Mouse (Mus musculus) liver, embryonic 13.5 days (tissue): ENCODE results near the gene Stat6. TPM values are rescaled to one million over a fixed set of nuclear protein-coding genes. Genes with fewer than 3 reads are reported as not detected.

Experiments
- ATAC-seq: fragments of 200-750 bp; cut with Nextera tagmentation; 2 replicates; pipeline ENCODE4 v1.8.0; 2017; ENCODE audit warnings: low read depth, mild to moderate bottlenecking, moderate number of reproducible peaks, moderate library complexity
- DNase-seq: peaks from one replicate; pipeline ENCODE4 v3.0.0; 2022
- H3K27ac ChIP-seq: fragments of 300-500 bp; sonication (generic); 2 replicates; pipeline ENCODE4 v1.5.1; 2015; ENCODE audit warnings: moderate library complexity, mild to moderate bottlenecking, inconsistent platforms
- H3K27me3 ChIP-seq: fragments of 300-500 bp; sonication (generic); 2 replicates; pipeline ENCODE4 v1.6.1; 2015; ENCODE audit warnings: mild to moderate bottlenecking, inconsistent platforms
- H3K36me3 ChIP-seq: fragments of 300-500 bp; sonication (generic); 2 replicates; pipeline ENCODE4 v1.6.1; 2015; ENCODE audit warnings: mild to moderate bottlenecking, inconsistent platforms
- H3K4me1 ChIP-seq: fragments of 300-500 bp; sonication (generic); replicated peaks from 2 replicates; pipeline ENCODE4 v1.6.1; 2015; ENCODE audit warnings: inconsistent platforms
- H3K4me2 ChIP-seq: fragments of 300-500 bp; sonication (generic); 2 replicates; pipeline ENCODE4 v1.6.1; 2015; ENCODE audit warnings: inconsistent platforms, mild to moderate bottlenecking, moderate library complexity
- H3K4me3 ChIP-seq: fragments of 300-500 bp; sonication (generic); replicated peaks from 2 replicates; pipeline ENCODE4 v1.5.1; 2015; ENCODE audit warnings: mild to moderate bottlenecking, inconsistent platforms
- H3K9ac ChIP-seq: fragments of 300-500 bp; sonication (generic); 2 replicates; pipeline ENCODE4 v1.6.1; 2015; ENCODE audit warnings: mild to moderate bottlenecking, inconsistent platforms
- H3K9me3 ChIP-seq: fragments of 300-500 bp; sonication (generic); replicated peaks from 2 replicates; pipeline ENCODE4 v1.6.1; 2016; ENCODE audit warnings: inconsistent platforms
- WGBS: fragments of 180-500 bp; shearing (Covaris S2); methylation state at CpG from one replicate; pipeline ENCODE4 v1.1.7; 2015; ENCODE audit not compliant: insufficient replicate concordance; 5-methylcytosine and 5-hydroxymethylcytosine counted together
- polyA plus RNA-seq: library from polyadenylated mRNA; unstranded; fragments of >200 nt; fragmentation: Nextera tagmentation; extraction: Ambion mirVana; gene quantifications from 2 replicates; pipeline ENCODE4 v1.2.1, GENCODE M21; 2015

Stat6 gene
- polyA plus RNA-seq, 1 experiment from 2014 or later, result 12.3 TPM

- Histone ChIP-seq H3K4me3 (no peak overlapping the region; the same call in 1 of the 2 replicates), H3K27me3 (0 out of 2 replicates have a peak, but pooled peaks cover 7% of the 10 kb centered on the region), H3K9me3 (no peaks in the 10 kb centered on the region), H3K9ac (no peak overlapping the region), H3K4me1 (peaks cover 49% of the 10 kb centered on the region), H3K36me3 (peaks cover 26% of the 10 kb centered on the region; the same call in 1 of the 2 replicates), H3K4me2 (peak overlapping the region; percentile 14; the same call in 1 of the 2 replicates), H3K27ac (peak overlapping the region; percentile 63)
- 20% methylated on average over 13 of the region's 13 CpGs for WGBS
- DNase-seq (no peak), ATAC-seq (no peak)
Measured at GRCm38 (mm10) chr10:127603437-127604371, 39.1 kb upstream of the Stat6 start.

- no peak overlapping the region for H3K9ac ChIP-seq
- H3K27ac ChIP-seq, result peak overlapping the region; percentile 63
- no peak overlapping the region for H3K4me2 ChIP-seq
- H3K27me3 ChIP-seq, result 0 out of 2 replicates have a peak, but pooled peaks cover 7% of the 10 kb centered on the region
- peaks cover 34% of the 10 kb centered on the region; the same call in 1 of the 2 replicates for H3K36me3 ChIP-seq
- no peaks in the 10 kb centered on the region for H3K9me3 ChIP-seq
- 7% methylated on average over 15 of the region's 15 CpGs for WGBS
- ATAC-seq (peak; percentile 48), DNase-seq (no peak)
- H3K4me1 ChIP-seq, result peaks cover 42% of the 10 kb centered on the region
- no peak overlapping the region for H3K4me3 ChIP-seq
Measured at GRCm38 (mm10) chr10:127604465-127605250, 38.1 kb upstream of the Stat6 start.

- WGBS, result 58% methylated on average over 8 of the region's 8 CpGs
- Histone ChIP-seq H3K27ac (no peak overlapping the region), H3K27me3 (0 out of 2 replicates have a peak, but pooled peaks cover 7% of the 10 kb centered on the region), H3K4me3 (no peak overlapping the region), H3K4me1 (peaks cover 37% of the 10 kb centered on the region), H3K36me3 (peaks cover 37% of the 10 kb centered on the region; the same call in 1 of the 2 replicates), H3K9me3 (no peaks in the 10 kb centered on the region), H3K9ac (no peak overlapping the region), H3K4me2 (no peak overlapping the region)
- no peak for DNase-seq
- ATAC-seq, result no peak
Measured at GRCm38 (mm10) chr10:127605251-127605547, 37.6 kb upstream of the Stat6 start.

GRCm38 (mm10) chr10:127605756-127606155 lies 37.0 kb upstream of the Stat6 start:
- Histone ChIP-seq H3K27ac (no peak overlapping the region), H3K36me3 (peaks cover 38% of the 10 kb centered on the region; the same call in 1 of the 2 replicates), H3K4me1 (peaks cover 31% of the 10 kb centered on the region)

GRCm38 (mm10) chr10:127607059-127607458 lies 35.7 kb upstream of the Stat6 start:
- ATAC-seq, result no peak
- Histone ChIP-seq H3K9ac (no peak overlapping the region), H3K36me3 (peaks cover 39% of the 10 kb centered on the region; the same call in 1 of the 2 replicates), H3K27ac (no peak overlapping the region), H3K4me3 (no peak overlapping the region), H3K27me3 (0 out of 2 replicates have a peak, but pooled peaks cover 7% of the 10 kb centered on the region), H3K9me3 (no peaks in the 10 kb centered on the region), H3K4me1 (peaks cover 32% of the 10 kb centered on the region), H3K4me2 (no peak overlapping the region)
- 65% methylated on average over 7 of the region's 7 CpGs for WGBS
- no peak for DNase-seq

More at GRCm38 (mm10) chr10:127605756-127606155, 37.0 kb upstream of the Stat6 start:
- Histone ChIP-seq H3K9ac (no peak overlapping the region), H3K4me3 (no peak overlapping the region), H3K27me3 (0 out of 2 replicates have a peak, but pooled peaks cover 7% of the 10 kb centered on the region), H3K9me3 (no peaks in the 10 kb centered on the region), H3K4me2 (no peak overlapping the region)
- ATAC-seq, result no peak
- WGBS, result 73% methylated on average over 9 of the region's 9 CpGs
- no peak for DNase-seq

GRCm38 (mm10) chr10:127609415-127610065 lies 33.2 kb upstream of the Stat6 start:
- Histone ChIP-seq H3K4me1 (peaks cover 41% of the 10 kb centered on the region), H3K27ac (no peak overlapping the region)

GRCm38 (mm10) chr10:127610066-127610415 lies 32.7 kb upstream of the Stat6 start:
- H3K27ac ChIP-seq, result no peak overlapping the region
- no peak overlapping the region for H3K9ac ChIP-seq
- H3K4me2 ChIP-seq, result no peak overlapping the region
- no peaks in the 10 kb centered on the region for H3K9me3 ChIP-seq
- H3K27me3 ChIP-seq, result peaks cover 8% of the 10 kb centered on the region
- peaks cover 41% of the 10 kb centered on the region for H3K4me1 ChIP-seq
- H3K36me3 ChIP-seq, result peaks cover 33% of the 10 kb centered on the region; the same call in 1 of the 2 replicates
- no peak for DNase-seq
- no peak for ATAC-seq
- no peak overlapping the region for H3K4me3 ChIP-seq
- 61% methylated on average over 9 of the region's 9 CpGs for WGBS

More at GRCm38 (mm10) chr10:127609415-127610065, 33.2 kb upstream of the Stat6 start:
- Histone ChIP-seq H3K36me3 (peaks cover 33% of the 10 kb centered on the region; the same call in 1 of the 2 replicates), H3K9ac (no peak overlapping the region), H3K27me3 (peaks cover 3% of the 10 kb centered on the region; the same call in 1 of the 2 replicates), H3K4me2 (no peak overlapping the region), H3K9me3 (no peaks in the 10 kb centered on the region), H3K4me3 (no peak overlapping the region)
- ATAC-seq, result no peak
- 60% methylated on average over 9 of the region's 9 CpGs for WGBS
- DNase-seq, result no peak

GRCm38 (mm10) chr10:127612079-127612775 lies 30.6 kb upstream of the Stat6 start:
- H3K27ac ChIP-seq, result peak overlapping the region; percentile 59
- H3K9me3 ChIP-seq, result no peaks in the 10 kb centered on the region
- H3K27me3 ChIP-seq, result peaks cover 28% of the 10 kb centered on the region
- H3K9ac ChIP-seq, result no peak overlapping the region
- no peak overlapping the region for H3K4me2 ChIP-seq
- 34% methylated on average over 14 of the region's 14 CpGs for WGBS
- ATAC-seq, result peak; percentile 63
- no peak overlapping the region for H3K4me3 ChIP-seq
- peaks cover 19% of the 10 kb centered on the region; the same call in 1 of the 2 replicates for H3K36me3 ChIP-seq
- H3K4me1 ChIP-seq, result peaks cover 59% of the 10 kb centered on the region
- no peak for DNase-seq

GRCm38 (mm10) chr10:127614236-127615033 lies 28.4 kb upstream of the Stat6 start:
- no peak overlapping the region for H3K4me3 ChIP-seq
- ATAC-seq, result no peak

GRCm38 (mm10) chr10:127615034-127615374 lies 27.8 kb upstream of the Stat6 start:
- ATAC-seq (no peak), DNase-seq (no peak)
- H3K27ac ChIP-seq, result peak overlapping the region; percentile 69; the same call in 1 of the 2 replicates
- 30% methylated on average over 2 of the region's 2 CpGs for WGBS
- H3K9me3 ChIP-seq, result no peaks in the 10 kb centered on the region
- no peak overlapping the region for H3K4me3 ChIP-seq
- H3K4me2 ChIP-seq, result no peak overlapping the region
- peaks cover 8% of the 10 kb centered on the region; the same call in 1 of the 2 replicates for H3K36me3 ChIP-seq
- peaks cover 56% of the 10 kb centered on the region for H3K27me3 ChIP-seq
- no peak overlapping the region for H3K9ac ChIP-seq
- H3K4me1 ChIP-seq, result peaks cover 75% of the 10 kb centered on the region

More at GRCm38 (mm10) chr10:127614236-127615033, 28.4 kb upstream of the Stat6 start:
- WGBS, result 28% methylated on average over 12 of the region's 12 CpGs
- no peak for DNase-seq
- peaks cover 50% of the 10 kb centered on the region for H3K27me3 ChIP-seq
- H3K9me3 ChIP-seq, result no peaks in the 10 kb centered on the region
- H3K4me1 ChIP-seq, result peaks cover 75% of the 10 kb centered on the region
- no peak overlapping the region for H3K4me2 ChIP-seq
- H3K27ac ChIP-seq, result peak overlapping the region; percentile 69; the same call in 1 of the 2 replicates
- peaks cover 11% of the 10 kb centered on the region; the same call in 1 of the 2 replicates for H3K36me3 ChIP-seq
- no peak overlapping the region for H3K9ac ChIP-seq
